Mouse (Mus musculus) heart, embryonic 16.5 days (tissue): Measurements from ENCODE around the gene Cyp2s1. TPM values are rescaled to one million over a fixed set of nuclear protein-coding genes. Genes with fewer than 3 reads are reported as not detected.

ENCODE experiments used
- ATAC-seq: fragments of 200-750 bp; cut with Nextera tagmentation; replicated peaks from 2 replicates; pipeline ENCODE4 v1.8.0; 2017; ENCODE audit warnings: moderate number of reproducible peaks; ENCODE audit not compliant: insufficient read depth, low FRiP score; ENCODE audit errors: extremely low read depth
- H3K27ac ChIP-seq: fragments of 300-500 bp; sonication (generic); 2 replicates; pipeline ENCODE4 v1.5.1; 2014; ENCODE audit warnings: mild to moderate bottlenecking, low read length, control low read depth, moderate library complexity
- H3K27me3 ChIP-seq: fragments of 300-500 bp; sonication (generic); 2 replicates; pipeline ENCODE4 v1.6.1; 2014; ENCODE audit warnings: low read length, mixed read lengths; ENCODE audit not compliant: control insufficient read depth, insufficient read depth
- H3K36me3 ChIP-seq: fragments of 300-500 bp; sonication (generic); 2 replicates; pipeline ENCODE4 v1.6.1; 2014; ENCODE audit not compliant: control insufficient read depth, insufficient read depth
- H3K4me1 ChIP-seq: fragments of 300-500 bp; sonication (generic); 2 replicates; pipeline ENCODE4 v1.6.1; 2014; ENCODE audit warnings: low read length, mixed read lengths; ENCODE audit not compliant: control insufficient read depth, insufficient read depth
- H3K4me2 ChIP-seq: fragments of 300-500 bp; sonication (generic); 2 replicates; pipeline ENCODE4 v1.6.1; 2014; ENCODE audit warnings: low read depth, mild to moderate bottlenecking, control low read depth, low read length
- H3K4me3 ChIP-seq: fragments of 300-500 bp; sonication (generic); 2 replicates; pipeline ENCODE4 v1.5.1; 2014; ENCODE audit warnings: mild to moderate bottlenecking, control low read depth, low read length
- H3K9ac ChIP-seq: fragments of 300-500 bp; sonication (generic); 2 replicates; pipeline ENCODE4 v1.6.1; 2014; ENCODE audit warnings: low read length, control low read depth
- H3K9me3 ChIP-seq: fragments of 300-500 bp; sonication (generic); replicated peaks from 2 replicates; pipeline ENCODE4 v1.6.1; 2016; ENCODE audit warnings: low read length; ENCODE audit not compliant: control insufficient read depth
- WGBS: fragments of 180-500 bp; shearing (Covaris S2); extraction: QIAGEN DNeasy Blood & Tissue Kit; methylation state at CpG from one replicate; pipeline ENCODE4 v1.1.7; 2014; 5-methylcytosine and 5-hydroxymethylcytosine counted together
- polyA plus RNA-seq: library from polyadenylated mRNA; unstranded; fragments of >200 nt; fragmentation: Nextera tagmentation; extraction: Ambion mirVana; gene quantifications from 2 replicates; pipeline ENCODE4 v1.2.1, GENCODE M21; 2015

Cyp2s1 gene
- polyA plus RNA-seq, 1 experiment from 2014 or later = 5.8 TPM

GRCm38 (mm10) chr7:25781321-25781936, 35.3 kb downstream of the Cyp2s1 start:
- Histone ChIP-seq H3K36me3 (no peaks in the 10 kb centered on the region; the same call in 1 of the 2 replicates), H3K4me3 (peak overlapping the region; percentile 49), H3K9me3 (no peaks in the 10 kb centered on the region), H3K9ac (peak overlapping the region; percentile 71), H3K27ac (peak overlapping the region; percentile 59), H3K27me3 (no peaks in the 10 kb centered on the region), H3K4me2 (peak overlapping the region; percentile 82), H3K4me1 (peaks cover 14% of the 10 kb centered on the region)
- WGBS = 10% methylated on average over 31 of the region's 33 CpGs
- peak; percentile 37 for ATAC-seq

DNA sequence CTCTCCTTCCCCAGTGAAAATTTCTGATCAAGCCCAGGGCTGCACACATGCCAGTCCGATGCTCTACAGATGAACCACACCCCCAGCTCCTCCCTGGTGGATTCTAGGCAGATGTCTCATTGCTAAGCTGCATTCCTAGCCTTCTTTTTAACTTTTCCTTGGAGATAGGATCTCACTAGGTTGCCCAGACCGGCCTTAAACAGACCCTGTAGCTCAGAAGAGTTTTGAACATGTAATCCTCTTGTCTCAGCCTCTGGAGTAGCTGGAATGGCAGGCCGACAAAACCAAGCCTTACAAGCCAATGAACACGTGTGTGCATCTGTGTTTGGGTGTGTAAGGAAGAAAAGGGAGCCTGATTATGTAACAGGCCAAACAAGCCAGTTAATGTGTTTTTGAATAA, 36.0 kb downstream of the Cyp2s1 start:
- H3K4me3 ChIP-seq = no peak overlapping the region
- no peak for ATAC-seq
- H3K4me2 ChIP-seq = peak overlapping the region; percentile 82
- WGBS = 57% methylated on average over 4 of the region's 4 CpGs
- no peak overlapping the region; the same call in 1 of the 2 replicates for H3K27ac ChIP-seq
- H3K9me3 ChIP-seq = no peaks in the 10 kb centered on the region
- no peaks in the 10 kb centered on the region for H3K27me3 ChIP-seq
- H3K36me3 ChIP-seq = no peaks in the 10 kb centered on the region; the same call in 1 of the 2 replicates
- H3K9ac ChIP-seq = no peak overlapping the region
- peaks cover 14% of the 10 kb centered on the region for H3K4me1 ChIP-seq

DNA sequence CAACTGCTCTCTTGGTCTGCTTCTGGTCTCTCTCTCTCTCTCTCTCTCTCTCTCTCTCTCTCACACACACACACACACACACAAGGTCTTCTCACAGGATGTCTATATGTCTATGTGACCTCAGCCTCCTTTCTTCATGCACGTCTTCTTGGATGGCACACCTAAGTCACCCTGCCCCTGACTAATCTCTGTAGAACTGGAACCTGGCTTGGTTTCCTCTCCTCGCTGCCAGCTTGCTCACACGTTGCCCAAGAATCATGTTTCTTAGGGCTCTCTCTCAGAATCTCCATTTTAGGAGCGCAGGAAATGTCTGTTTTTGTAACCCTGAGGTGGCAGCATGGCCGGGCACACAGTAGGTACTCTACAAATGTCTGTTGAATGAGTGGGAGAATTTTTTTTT, 36.7 kb downstream of the Cyp2s1 start:
- no peaks in the 10 kb centered on the region for H3K27me3 ChIP-seq
- H3K4me3 ChIP-seq = no peak overlapping the region
- H3K4me2 ChIP-seq = no peak overlapping the region
- H3K9me3 ChIP-seq = no peaks in the 10 kb centered on the region
- no peak overlapping the region for H3K9ac ChIP-seq
- H3K4me1 ChIP-seq = peaks cover 14% of the 10 kb centered on the region
- no peaks in the 10 kb centered on the region; the same call in 1 of the 2 replicates for H3K36me3 ChIP-seq
- no peak for ATAC-seq
- 88% methylated on average over 5 of the region's 5 CpGs for WGBS
- H3K27ac ChIP-seq = no peak overlapping the region

DNA sequence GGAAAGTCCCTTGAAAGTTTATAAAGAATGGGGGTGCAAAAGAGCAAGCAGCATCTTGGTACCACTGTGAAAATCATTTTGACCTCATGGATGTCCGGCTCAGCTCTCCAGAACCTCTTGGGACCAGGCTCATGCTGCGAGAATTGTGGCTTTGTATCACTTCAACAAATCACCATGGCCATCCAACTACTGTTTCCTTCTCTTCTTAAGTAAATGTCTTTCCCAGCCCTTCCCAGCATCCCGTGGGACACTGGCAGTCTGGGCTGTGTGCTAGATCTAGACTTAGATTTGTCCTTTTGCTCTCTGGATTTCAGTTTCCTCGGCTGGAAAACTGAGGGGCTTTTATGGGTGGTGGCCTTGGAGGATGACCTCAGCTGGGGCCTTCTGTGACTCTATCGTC, 48.5 kb downstream of the Cyp2s1 start:
- H3K36me3 ChIP-seq = peaks cover 11% of the 10 kb centered on the region
- H3K4me1 ChIP-seq = 0 out of 2 replicates have a peak, but pooled peaks cover 2% of the 10 kb centered on the region
- no peak overlapping the region for H3K9ac ChIP-seq
- H3K4me3 ChIP-seq = no peak overlapping the region
- no peaks in the 10 kb centered on the region for H3K27me3 ChIP-seq
- 82% methylated on average over 5 of the region's 5 CpGs for WGBS
- H3K27ac ChIP-seq = no peak overlapping the region
- ATAC-seq = no peak
- no peaks in the 10 kb centered on the region for H3K9me3 ChIP-seq
- H3K4me2 ChIP-seq = no peak overlapping the region

DNA sequence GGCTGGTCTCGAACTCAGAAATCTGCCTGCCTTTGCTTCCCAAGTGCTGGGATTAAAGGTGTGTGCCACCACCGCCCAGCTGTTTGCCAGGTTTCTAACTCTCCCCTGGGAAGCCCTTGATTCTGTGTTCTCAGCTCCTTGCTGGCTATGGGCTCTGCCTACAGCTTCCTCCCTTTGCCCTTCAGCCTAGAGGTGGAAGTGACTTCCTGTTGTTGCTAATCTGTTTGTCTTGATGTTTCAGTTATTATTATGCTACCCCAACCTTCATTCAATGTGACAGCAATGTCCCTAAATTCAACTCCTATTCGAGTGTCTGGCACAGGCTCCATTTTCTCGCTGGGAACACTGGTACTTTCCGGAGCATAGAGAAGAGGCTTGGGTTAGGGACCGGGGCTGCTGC, 50.6 kb downstream of the Cyp2s1 start:
- Histone ChIP-seq H3K4me2 (no peak overlapping the region), H3K4me3 (no peak overlapping the region), H3K9ac (no peak overlapping the region), H3K9me3 (no peaks in the 10 kb centered on the region), H3K36me3 (peaks cover 15% of the 10 kb centered on the region), H3K27ac (no peak overlapping the region), H3K27me3 (no peaks in the 10 kb centered on the region), H3K4me1 (peaks cover 2% of the 10 kb centered on the region; the same call in 1 of the 2 replicates)
- WGBS = 74% methylated on average over 6 of the region's 6 CpGs
- no peak for ATAC-seq

DNA sequence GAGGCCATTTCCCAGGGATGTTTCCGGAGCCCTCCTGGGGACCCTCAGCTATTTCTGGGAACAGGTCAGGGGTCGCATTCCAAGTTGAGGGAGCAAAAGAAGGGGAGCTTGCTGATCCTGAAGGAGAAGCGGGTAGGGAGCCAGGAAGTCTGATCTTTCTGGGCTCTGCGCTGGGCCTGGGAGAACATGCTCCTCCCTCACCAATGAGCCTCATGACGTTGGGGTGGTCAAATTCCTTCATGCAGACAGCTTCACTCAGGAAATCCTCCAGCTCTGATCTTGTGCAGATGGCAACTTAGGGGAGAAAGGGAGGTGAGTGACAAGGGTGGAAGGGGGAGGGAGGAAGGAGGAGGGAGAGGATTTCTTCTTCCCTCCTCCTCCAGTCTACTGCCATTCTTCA, 52.5 kb downstream of the Cyp2s1 start:
- ATAC-seq = peak; percentile 20; the same call in 1 of the 2 replicates
- H3K9ac ChIP-seq = no peak overlapping the region
- H3K4me1 ChIP-seq = peaks cover 2% of the 10 kb centered on the region; the same call in 1 of the 2 replicates
- H3K9me3 ChIP-seq = no peaks in the 10 kb centered on the region
- no peak overlapping the region for H3K4me2 ChIP-seq
- peak overlapping the region; percentile 17 for H3K27ac ChIP-seq
- H3K4me3 ChIP-seq = no peak overlapping the region
- H3K36me3 ChIP-seq = peaks cover 16% of the 10 kb centered on the region
- no peaks in the 10 kb centered on the region for H3K27me3 ChIP-seq
- 34% methylated on average over 5 of the region's 5 CpGs for WGBS

DNA sequence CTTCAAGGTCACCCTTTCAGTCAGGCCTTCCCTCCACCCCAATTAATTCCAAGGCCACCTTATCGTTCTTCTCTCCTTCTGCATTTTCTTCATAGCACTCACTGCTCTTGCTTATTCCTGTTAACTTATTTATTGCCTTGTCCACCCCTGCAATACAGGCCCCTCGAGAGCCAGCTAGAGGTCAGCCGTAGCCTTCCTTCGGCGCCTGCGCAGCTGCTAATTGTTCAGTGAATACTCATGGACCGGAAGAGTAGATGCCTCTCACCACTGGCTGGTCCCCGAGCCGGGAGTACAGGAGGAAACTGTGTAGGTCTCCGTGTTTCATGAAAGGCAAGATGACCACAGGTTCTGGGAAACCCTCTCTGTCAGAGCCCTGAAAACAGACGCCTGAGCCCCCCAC, 53.0 kb downstream of the Cyp2s1 start:
- WGBS = 52% methylated on average over 11 of the region's 11 CpGs
- Histone ChIP-seq H3K27ac (peak overlapping the region; percentile 17), H3K9me3 (no peaks in the 10 kb centered on the region), H3K4me1 (peaks cover 2% of the 10 kb centered on the region; the same call in 1 of the 2 replicates), H3K27me3 (no peaks in the 10 kb centered on the region), H3K4me3 (no peak overlapping the region), H3K9ac (no peak overlapping the region), H3K4me2 (no peak overlapping the region), H3K36me3 (peaks cover 14% of the 10 kb centered on the region)
- ATAC-seq = no peak

DNA sequence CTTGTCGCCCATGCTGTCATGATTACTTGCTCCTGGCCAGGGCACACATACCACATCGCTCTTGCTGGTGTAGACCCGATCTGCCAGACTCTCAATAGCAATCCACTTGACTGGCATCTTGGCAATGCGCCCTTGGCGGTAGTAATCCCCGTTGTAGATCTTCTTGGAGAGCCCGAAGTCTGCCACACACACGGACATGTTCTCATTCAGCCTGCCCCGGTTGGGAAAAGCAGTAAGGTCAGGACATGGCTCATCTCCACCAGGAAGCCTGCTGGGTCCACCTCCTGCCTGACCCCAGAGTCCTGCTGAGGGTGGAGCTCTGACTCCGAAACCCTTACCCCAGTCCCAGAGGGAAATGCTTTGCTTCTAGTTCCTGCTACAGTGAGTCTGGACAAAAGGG, 55.4 kb downstream of the Cyp2s1 start:
- Histone ChIP-seq H3K36me3 (peaks cover 5% of the 10 kb centered on the region; the same call in 1 of the 2 replicates), H3K4me3 (no peak overlapping the region), H3K4me1 (peaks cover 2% of the 10 kb centered on the region; the same call in 1 of the 2 replicates), H3K9me3 (no peaks in the 10 kb centered on the region), H3K27ac (no peak overlapping the region), H3K9ac (no peak overlapping the region), H3K4me2 (no peak overlapping the region), H3K27me3 (no peaks in the 10 kb centered on the region)
- 49% methylated on average over 10 of the region's 10 CpGs for WGBS
- 0 out of 2 replicates have a peak, but pooled peaks have one; percentile 7 for ATAC-seq

DNA sequence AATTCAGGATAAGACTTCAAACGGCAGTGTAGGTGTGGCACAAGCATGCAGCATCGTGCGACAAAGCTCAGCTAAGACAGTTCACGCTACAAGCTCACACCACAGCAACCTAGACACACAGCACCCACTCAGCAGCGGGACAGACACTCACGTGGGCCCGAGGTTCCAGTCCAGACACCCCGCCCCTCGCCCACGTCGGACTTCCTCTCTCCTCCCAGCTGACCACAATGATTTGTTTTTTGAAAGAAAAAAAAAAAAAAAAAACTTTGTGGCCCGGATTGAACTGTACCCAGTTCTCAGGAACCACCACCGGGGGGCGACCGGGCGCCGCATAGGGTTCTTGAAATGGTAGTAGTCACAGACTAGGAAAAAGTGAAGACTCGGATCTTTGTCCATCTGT, 60.7 kb downstream of the Cyp2s1 start:
- ATAC-seq = peak; percentile 6
- Histone ChIP-seq H3K4me1 (peaks cover 19% of the 10 kb centered on the region), H3K4me3 (peak overlapping the region; percentile 85), H3K9ac (peak overlapping the region; percentile 71), H3K4me2 (peak overlapping the region; percentile 97), H3K9me3 (no peaks in the 10 kb centered on the region), H3K36me3 (peaks cover 3% of the 10 kb centered on the region; the same call in 1 of the 2 replicates), H3K27me3 (no peaks in the 10 kb centered on the region), H3K27ac (peak overlapping the region; percentile 95)
- WGBS = under 1% methylated on average over 18 of the region's 18 CpGs
